ENCODE assay signal across 21 mouse cellular contexts in the genomic region with DNA sequence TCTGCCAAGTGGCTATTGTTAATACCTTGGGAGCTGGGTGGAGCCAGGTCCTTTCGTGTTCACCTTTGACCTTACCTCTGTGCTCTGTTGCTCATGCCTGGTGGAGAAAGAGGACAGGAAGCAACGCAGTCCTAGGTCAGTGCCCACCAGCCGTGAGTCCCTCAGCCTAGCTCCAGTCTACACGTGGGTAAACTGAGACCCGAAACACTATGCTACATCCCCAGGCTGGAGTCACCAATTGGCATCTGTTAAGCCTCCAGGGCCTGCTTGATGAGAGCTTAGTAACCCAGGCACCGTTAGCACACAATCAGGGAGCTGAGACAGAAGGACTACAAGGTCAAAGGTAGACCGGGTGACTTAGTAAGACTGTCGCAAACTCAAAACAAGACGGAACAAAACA.
A peak's percentile ranks its signal among the peaks of the same experiment; 100 is the strongest.
DNase-seq lines count a peak whose midpoint lies in the region; ATAC-seq and TF ChIP-seq lines count a peak whose summit lies in the region.
"Had no signal": no experiment of that assay in that cellular context is flagged by ENCODE, and none has a peak within 500 bp of the region (broad histone marks: within the 10 kb centered on the region; RNA-seq: fewer than 3 reads in every experiment).

No protein-coding gene starts in this region.

- H3K36me3 ChIP-seq in kidney, adult 2 months (ENCODE audit: control insufficient read depth, insufficient read depth, low read length), result no peaks in the 10 kb centered on the region
- H3K36me3 ChIP-seq in lung, postnatal 0 days (ENCODE audit: insufficient read depth, low read length), result no peaks in the 10 kb centered on the region
- no peaks in the 10 kb centered on the region for H3K36me3 ChIP-seq in midbrain, embryonic 11.5 days (ENCODE audit: control insufficient read depth, insufficient read depth, low read length)
- H3K36me3 ChIP-seq in midbrain, embryonic 15.5 days (replicated peaks), result no peaks in the 10 kb centered on the region
- H3K36me3 ChIP-seq: G1E had no signal

- H3K27me3 ChIP-seq in kidney, adult 2 months (replicated peaks; ENCODE audit: control insufficient read depth, insufficient read depth, low read length), result no peaks in the 10 kb centered on the region
- H3K27me3 ChIP-seq in lung, postnatal 0 days (replicated peaks; ENCODE audit: insufficient read depth, low read length), result no peaks in the 10 kb centered on the region; the same call in 1 of the 2 replicates
- no peaks in the 10 kb centered on the region for H3K27me3 ChIP-seq in midbrain, embryonic 11.5 days (ENCODE audit: control insufficient read depth, insufficient read depth, low read length)
- no peaks in the 10 kb centered on the region for H3K27me3 ChIP-seq in midbrain, embryonic 15.5 days (replicated peaks)

- H3K9ac ChIP-seq in lung, postnatal 0 days (replicated peaks; ENCODE audit: low read depth), result no peak overlapping the region
- H3K9ac ChIP-seq in midbrain, embryonic 11.5 days (ENCODE audit: low read length), result no peak overlapping the region
- H3K9ac ChIP-seq in midbrain, embryonic 15.5 days, result no peak overlapping the region

- peak; percentile 11 for DNase-seq in kidney, adult 2 months
- DNase-seq in kidney, adult 8-10 months, result no peak
- DNase-seq in lung, postnatal 0 days (ENCODE audit: low spot score), result no peak
- DNase-seq in lung, postnatal 36 days, result no peak
- peak; percentile 69 for DNase-seq in midbrain, embryonic 11.5 days (ENCODE audit: low spot score, missing footprints)
- DNase-seq in yolk sac, embryonic 10.5 days (ENCODE audit: low spot score), result peak; percentile 64
- no peak for DNase-seq in right cerebral cortex, postnatal 14 days
- DNase-seq: adrenal gland, adult 2 months; adrenal gland, adult 8-10 months; adrenal gland, postnatal 10 days; adrenal gland, postnatal 14 days; adrenal gland, postnatal 25 days; adrenal gland, postnatal 36 days; B cell, adult 2 months; cerebellum, adult 11 months; cerebellum, adult 11-12 months had no signal

- 0 out of 2 replicates have a peak, but pooled peaks have one; percentile 3 for TF ChIP-seq EP300 in lung, postnatal 0 days (IDR thresholded peaks at IDR 0.05)

- WGBS in kidney, adult 2 months, result 57% methylated on average over 9 of the region's 9 CpGs
- WGBS in lung, postnatal 0 days, result 73% methylated on average over 9 of the region's 9 CpGs
- 74% methylated on average over 9 of the region's 9 CpGs for WGBS in midbrain, embryonic 11.5 days
- WGBS in midbrain, embryonic 15.5 days, result 70% methylated on average over 9 of the region's 9 CpGs

- ATAC-seq in lung, postnatal 0 days, result no peak
- ATAC-seq in midbrain, embryonic 11.5 days (ENCODE audit: low FRiP score), result no peak
- no peak for ATAC-seq in midbrain, embryonic 15.5 days (replicated peaks)
- ATAC-seq: activated CD4-positive, CD25-positive, alpha-beta regulatory T cell, adult 4 months; CD4-positive, CD25-positive, alpha-beta regulatory T cell, adult 4 months; Patski had no signal

- H3K4me2 ChIP-seq in lung, postnatal 0 days (replicated peaks; ENCODE audit: low read depth, low read length), result no peak overlapping the region
- H3K4me2 ChIP-seq in midbrain, embryonic 11.5 days, result no peak overlapping the region
- no peak overlapping the region for H3K4me2 ChIP-seq in midbrain, embryonic 15.5 days

- no peak overlapping the region for H3K4me3 ChIP-seq in kidney, adult 2 months (ENCODE audit: insufficient read depth, low read depth, low read length)
- H3K4me3 ChIP-seq in lung, postnatal 0 days (ENCODE audit: low read depth, low read length), result no peak overlapping the region
- no peak overlapping the region for H3K4me3 ChIP-seq in midbrain, embryonic 11.5 days (ENCODE audit: low read depth, low read length)
- H3K4me3 ChIP-seq in midbrain, embryonic 15.5 days, result no peak overlapping the region

- no peak for TF ChIP-seq POLR2A in kidney, adult 2 months (IDR thresholded peaks at IDR 0.05; ENCODE audit: low read depth, low read length)

- TF ChIP-seq CTCF in kidney, adult 2 months (conservative IDR thresholded peaks at IDR 0.05; ENCODE audit: insufficient read depth, insufficient read length, low read depth, low read length), result no peak
- no peak for TF ChIP-seq CTCF in lung, postnatal 0 days (IDR thresholded peaks at IDR 0.05)

- no peaks in the 10 kb centered on the region for H3K9me3 ChIP-seq in lung, postnatal 0 days (ENCODE audit: low read length)
- no peaks in the 10 kb centered on the region for H3K9me3 ChIP-seq in midbrain, embryonic 11.5 days (ENCODE audit: control insufficient read depth, low read length)
- no peaks in the 10 kb centered on the region for H3K9me3 ChIP-seq in midbrain, embryonic 15.5 days

- H3K27ac ChIP-seq in kidney, adult 2 months (ENCODE audit: insufficient read depth, low read depth, low read length), result no peak overlapping the region
- H3K27ac ChIP-seq in lung, postnatal 0 days (ENCODE audit: low read length), result no peak overlapping the region
- no peak overlapping the region for H3K27ac ChIP-seq in midbrain, embryonic 11.5 days (ENCODE audit: low read depth, low read length)
- H3K27ac ChIP-seq in midbrain, embryonic 15.5 days, result no peak overlapping the region

- no peaks in the 10 kb centered on the region for H3K4me1 ChIP-seq in kidney, adult 2 months (ENCODE audit: control insufficient read depth, insufficient read depth, low read length)
- H3K4me1 ChIP-seq in lung, postnatal 0 days (ENCODE audit: insufficient read depth, low read depth, low read length), result no peaks in the 10 kb centered on the region
- no peaks in the 10 kb centered on the region for H3K4me1 ChIP-seq in midbrain, embryonic 11.5 days (ENCODE audit: control insufficient read depth, insufficient read depth, low read length)
- no peaks in the 10 kb centered on the region for H3K4me1 ChIP-seq in midbrain, embryonic 15.5 days

Comparison
In these comparisons a context has a peak if more than half of its experiments do, and no peak if none do; other contexts are left out.
1. DNase-seq: peak in kidney, adult 2 months (single experiment), midbrain, embryonic 11.5 days (single experiment) and yolk sac, embryonic 10.5 days (single experiment); none in kidney, adult 8-10 months (0 of 2), lung, postnatal 0 days (single experiment), lung, postnatal 36 days (single experiment) and right cerebral cortex, postnatal 14 days (single experiment).